Mouse (Mus musculus): Measurements from ENCODE around the gene Arf3. TPM values are rescaled to one million over a fixed set of nuclear protein-coding genes. Genes with fewer than 3 reads are reported as not detected.

The Arf3 gene
- polyA plus RNA-seq, 1 experiment from 2014 or later: 34.7 TPM

GRCm38 (mm10) chr15:98691486-98692147 is 71.4 kb downstream of the Arf3 start:
- Histone ChIP-seq H3K4me3 (ENCODE audit: low read depth, low read length) (no peak overlapping the region), H3K27me3 (ENCODE audit: control insufficient read depth, insufficient read depth, low read length) (no peaks in the 10 kb centered on the region), H3K4me1 (ENCODE audit: control insufficient read depth, insufficient read depth, low read length) (no peaks in the 10 kb centered on the region), H3K9ac (ENCODE audit: low read length) (no peak overlapping the region), H3K27ac (replicated peaks; ENCODE audit: low read depth, low read length) (no peak overlapping the region), H3K4me2 (ENCODE audit: low read depth, severe bottlenecking) (no peak overlapping the region), H3K36me3 (ENCODE audit: control insufficient read depth, insufficient read depth, low read length) (no peaks in the 10 kb centered on the region), H3K9me3 (ENCODE audit: control insufficient read depth, low read length) (no peaks in the 10 kb centered on the region)
- WGBS: 43% methylated on average over 7 of the region's 7 CpGs
- ATAC-seq (ENCODE audit: insufficient number of reproducible peaks, low FRiP score, low TSS enrichment, low read depth) (no peak), DNase-seq (ENCODE audit: low spot score) (no peak)

GRCm38 (mm10) chr15:98689682-98690081 is 73.3 kb downstream of the Arf3 start:
- Histone ChIP-seq H3K27ac (replicated peaks; ENCODE audit: low read depth, low read length) (no peak overlapping the region), H3K9me3 (ENCODE audit: control insufficient read depth, low read length) (no peaks in the 10 kb centered on the region), H3K4me3 (ENCODE audit: low read depth, low read length) (no peak overlapping the region), H3K27me3 (ENCODE audit: control insufficient read depth, insufficient read depth, low read length) (no peaks in the 10 kb centered on the region), H3K36me3 (ENCODE audit: control insufficient read depth, insufficient read depth, low read length) (no peaks in the 10 kb centered on the region), H3K9ac (ENCODE audit: low read length) (no peak overlapping the region), H3K4me1 (ENCODE audit: control insufficient read depth, insufficient read depth, low read length) (no peaks in the 10 kb centered on the region), H3K4me2 (ENCODE audit: low read depth, severe bottlenecking) (no peak overlapping the region)
- WGBS: 84% methylated on average over 2 of the region's 2 CpGs
- DNase-seq (ENCODE audit: low spot score) (no peak), ATAC-seq (ENCODE audit: insufficient number of reproducible peaks, low FRiP score, low TSS enrichment, low read depth) (no peak)

Other genes with a start within 250 kb of the Arf3 start
- gene Kansl2, start 228.9 kb downstream of the Arf3 start, polyA plus RNA-seq (2014; fragmentation: Nextera tagmentation; extraction: Ambion mirVana): 152 and 156 TPM in 2 replicates
- 62.9 and 66.2 TPM in 2 replicates for gene Ccnt1, start 192.3 kb downstream of the Arf3 start, polyA plus RNA-seq (2014; fragmentation: Nextera tagmentation; extraction: Ambion mirVana)
- gene 4930415O20Rik, start 192.2 kb downstream of the Arf3 start, polyA plus RNA-seq (2014; fragmentation: Nextera tagmentation; extraction: Ambion mirVana): 0.29 TPM in 1 of 2 replicates, not detected in the other
- gene Adcy6, start 153.1 kb downstream of the Arf3 start, polyA plus RNA-seq (2014; fragmentation: Nextera tagmentation; extraction: Ambion mirVana): 16.2 and 18.9 TPM in 2 replicates
- gene Cacnb3, start 132.4 kb downstream of the Arf3 start, polyA plus RNA-seq (2014; fragmentation: Nextera tagmentation; extraction: Ambion mirVana): 23.4 and 25.1 TPM in 2 replicates
- gene Ddx23, start 100.3 kb downstream of the Arf3 start, polyA plus RNA-seq (2014; fragmentation: Nextera tagmentation; extraction: Ambion mirVana): 24.8 and 27.7 TPM in 2 replicates
- 0.29 and 0.37 TPM in 2 replicates for gene Rnd1, start 85.8 kb downstream of the Arf3 start, polyA plus RNA-seq (2014; fragmentation: Nextera tagmentation; extraction: Ambion mirVana)
- 0.48 and 1.3 TPM in 2 replicates for gene Ccdc65, start 55.0 kb downstream of the Arf3 start, polyA plus RNA-seq (2014; fragmentation: Nextera tagmentation; extraction: Ambion mirVana)
- 24.3 and 25.7 TPM in 2 replicates for gene Fkbp11, start 35.0 kb downstream of the Arf3 start, polyA plus RNA-seq (2014; fragmentation: Nextera tagmentation; extraction: Ambion mirVana)
- 0.81 and 1.5 TPM in 2 replicates for gene Wnt10b, start 14.9 kb upstream of the Arf3 start, polyA plus RNA-seq (2014; fragmentation: Nextera tagmentation; extraction: Ambion mirVana)
- gene Wnt1, start 26.6 kb upstream of the Arf3 start, polyA plus RNA-seq (2014; fragmentation: Nextera tagmentation; extraction: Ambion mirVana): not detected in 2 replicates
- gene Ddn, start 46.3 kb upstream of the Arf3 start, polyA plus RNA-seq (2014; fragmentation: Nextera tagmentation; extraction: Ambion mirVana): not detected in 2 replicates
- 79.3 and 84.6 TPM in 2 replicates for gene Prkag1, start 68.3 kb upstream of the Arf3 start, polyA plus RNA-seq (2014; fragmentation: Nextera tagmentation; extraction: Ambion mirVana)
- 17.6 and 21.6 TPM in 2 replicates for gene Kmt2d, start 108.0 kb upstream of the Arf3 start, polyA plus RNA-seq (2014; fragmentation: Nextera tagmentation; extraction: Ambion mirVana)
- 19.8 and 22.2 TPM in 2 replicates for gene Rhebl1, start 131.3 kb upstream of the Arf3 start, polyA plus RNA-seq (2014; fragmentation: Nextera tagmentation; extraction: Ambion mirVana)
- gene Dhh, start 135.3 kb upstream of the Arf3 start, polyA plus RNA-seq (2014; fragmentation: Nextera tagmentation; extraction: Ambion mirVana): 0.15 and 0.23 TPM in 2 replicates
- 5.5 and 6.2 TPM in 2 replicates for gene Lmbr1l, start 155.0 kb upstream of the Arf3 start, polyA plus RNA-seq (2014; fragmentation: Nextera tagmentation; extraction: Ambion mirVana)
- 2,238 and 2,358 TPM in 2 replicates for gene Tuba1b, start 171.4 kb upstream of the Arf3 start, polyA plus RNA-seq (2014; fragmentation: Nextera tagmentation; extraction: Ambion mirVana)
- gene Gm49450, start 190.3 kb upstream of the Arf3 start, polyA plus RNA-seq (2014; fragmentation: Nextera tagmentation; extraction: Ambion mirVana): not detected in 2 replicates
- gene Tuba1a, start 190.5 kb upstream of the Arf3 start, polyA plus RNA-seq (2014; fragmentation: Nextera tagmentation; extraction: Ambion mirVana): 1,453 and 1,516 TPM in 2 replicates